Mouse (Mus musculus) splenic B cell, adult 2 months (primary cell): ENCODE measurements at regions not wholly inside any gene's neighbourhood (a gene's known extent, or its start where the extent isn't known, plus 50 kb on each side); places are given as distances from the start of the nearest gene placed in this dataset.

Experiments
- DNase-seq: peaks from one replicate; pipeline ENCODE4 v3.0.0-alpha.2; 2011; ENCODE audit warnings: low read depth, low spot score
- H3K27me3 ChIP-seq: 2 replicates; pipeline ENCODE4 v1.6.1; 2012; ENCODE audit warnings: mild to moderate bottlenecking, low read length, moderate library complexity, mixed read lengths; ENCODE audit not compliant: control insufficient read depth, poor library complexity, insufficient read depth, severe bottlenecking
- H3K36me3 ChIP-seq: 2 replicates; pipeline ENCODE4 v1.6.1; 2012; ENCODE audit warnings: mild to moderate bottlenecking, low read length, moderate library complexity, mixed read lengths; ENCODE audit not compliant: control insufficient read depth, poor library complexity, insufficient read depth, severe bottlenecking

DNA sequence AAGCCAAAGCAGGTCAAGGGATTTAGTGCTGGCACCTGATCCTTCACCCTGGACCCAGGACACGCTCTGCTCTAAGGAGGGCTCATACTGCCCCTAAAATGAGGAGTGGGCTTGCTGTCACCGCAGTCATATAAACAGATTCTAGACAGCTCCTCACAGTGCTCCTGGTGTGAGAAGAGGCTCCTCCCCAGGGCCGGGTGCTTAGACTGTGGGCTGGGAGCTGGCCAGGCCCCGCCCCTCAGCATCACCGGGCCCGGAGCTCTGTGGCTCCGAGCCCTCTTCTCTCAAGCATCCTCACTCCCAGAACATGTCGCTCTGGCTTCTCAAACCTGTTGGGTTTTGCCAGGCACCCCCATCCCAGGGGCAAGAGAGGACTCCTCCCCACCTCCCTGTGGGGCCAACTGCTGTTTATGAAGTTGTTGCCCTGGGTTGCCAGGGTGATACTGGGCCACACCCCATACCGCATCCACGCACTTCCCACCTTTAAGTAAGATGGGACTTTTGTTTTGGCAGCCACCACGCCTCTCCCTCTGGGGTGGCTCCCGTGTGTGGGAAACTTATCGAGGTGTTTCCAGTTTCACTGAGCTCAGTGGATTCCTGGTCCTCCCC lies 156.2 kb downstream of the Mn1 start:
- DNase-seq = no peak
- Histone ChIP-seq H3K27me3 (no peaks in the 10 kb centered on the region), H3K36me3 (no peaks in the 10 kb centered on the region)

DNA sequence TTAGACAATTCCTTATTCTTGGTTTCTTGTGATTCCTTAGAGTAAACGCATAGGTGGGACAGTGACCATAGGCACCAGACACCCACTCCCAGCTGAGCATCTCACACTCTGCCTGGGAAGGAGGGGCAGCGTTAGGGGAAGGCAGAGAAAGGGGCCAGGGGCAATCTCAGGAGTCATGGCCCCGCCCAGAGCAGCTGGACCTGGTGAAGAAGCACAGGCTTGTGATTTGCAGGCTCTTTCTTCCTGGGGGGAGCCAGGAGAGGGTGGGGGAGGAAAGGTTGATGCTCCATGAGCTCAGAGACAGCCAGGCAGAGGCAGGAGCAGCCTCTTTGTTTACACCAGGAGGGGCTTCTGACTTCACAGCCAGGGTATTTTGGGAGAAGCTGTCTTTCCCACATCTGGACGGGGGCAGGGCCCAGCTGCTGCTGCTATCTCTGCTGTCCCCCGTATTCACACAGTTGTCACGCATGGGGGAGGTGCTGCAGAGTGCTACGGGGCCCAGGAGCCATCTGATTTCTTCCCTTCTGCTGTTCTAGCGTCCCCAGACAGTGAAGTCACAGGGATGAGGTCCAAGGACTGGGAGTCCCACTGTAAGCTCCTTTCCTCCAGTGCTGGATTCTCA lies 157.2 kb downstream of the Mn1 start:
- Histone ChIP-seq H3K36me3 (no peaks in the 10 kb centered on the region), H3K27me3 (no peaks in the 10 kb centered on the region)
- DNase-seq = no peak

DNA sequence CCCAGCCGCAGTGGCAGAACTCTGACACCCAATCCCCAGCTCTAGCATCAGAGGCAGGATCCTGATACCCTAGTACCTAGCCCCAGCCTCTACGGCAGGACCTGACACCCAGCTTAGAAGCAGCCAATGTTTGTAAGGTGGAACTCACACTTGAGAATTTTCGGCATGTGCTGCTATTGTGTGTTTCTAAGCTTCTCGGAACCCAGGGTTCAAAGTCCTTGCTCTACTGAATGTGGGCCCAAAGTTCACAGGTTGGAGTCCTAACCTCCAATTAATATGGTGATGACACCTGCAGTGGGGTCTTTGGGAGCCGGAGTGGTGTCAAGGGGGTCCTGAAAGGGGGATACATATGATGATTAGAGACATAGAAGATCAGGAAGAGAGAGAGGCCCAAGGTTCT lies 158.2 kb downstream of the Mn1 start:
- DNase-seq = no peak
- Histone ChIP-seq H3K27me3 (no peaks in the 10 kb centered on the region), H3K36me3 (no peaks in the 10 kb centered on the region)

DNA sequence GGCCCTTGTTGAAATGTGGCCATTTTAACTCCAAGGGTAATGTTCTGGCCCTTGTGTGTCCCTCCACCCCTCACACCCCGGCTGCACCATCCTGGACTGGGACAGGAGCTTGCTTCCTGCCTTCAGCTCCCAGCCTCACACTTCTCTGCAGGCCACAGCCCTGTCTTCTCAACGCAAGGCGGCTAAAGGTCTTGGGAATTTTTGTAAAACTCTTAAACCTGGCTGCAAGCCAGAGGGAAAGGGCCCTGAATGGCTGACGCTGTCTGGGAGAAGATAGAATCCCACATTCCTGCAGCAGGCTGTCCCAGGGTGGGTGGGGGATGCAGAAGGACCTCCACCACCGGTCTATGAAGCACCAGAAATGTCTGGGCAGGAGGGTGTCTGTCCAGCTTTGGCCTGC lies 156.3 kb upstream of the Gm26897 start:
- DNase-seq = no peak
- no peaks in the 10 kb centered on the region for H3K36me3 ChIP-seq
- H3K27me3 ChIP-seq = no peaks in the 10 kb centered on the region

DNA sequence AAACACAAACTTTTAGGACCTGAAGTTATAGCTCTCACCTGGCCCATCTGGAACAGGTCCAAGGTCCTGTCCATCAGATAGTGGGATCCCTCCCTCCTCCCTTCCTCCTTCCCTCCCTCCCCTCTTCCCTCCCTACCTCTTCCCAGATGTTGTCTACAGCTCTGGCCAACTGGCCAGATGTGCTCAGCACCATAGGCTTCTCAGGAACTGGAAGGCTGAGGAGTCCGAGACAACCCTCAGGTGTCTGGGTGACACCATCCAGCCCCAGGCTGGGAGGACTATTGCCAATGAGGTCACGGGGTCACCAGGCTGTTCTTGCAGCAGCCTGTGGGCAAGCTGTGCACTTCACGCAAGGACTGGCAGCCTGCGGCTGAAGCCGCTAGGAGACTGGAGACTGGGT lies 155.6 kb upstream of the Gm26897 start:
- no peak for DNase-seq
- no peaks in the 10 kb centered on the region for H3K27me3 ChIP-seq
- H3K36me3 ChIP-seq = no peaks in the 10 kb centered on the region

DNA sequence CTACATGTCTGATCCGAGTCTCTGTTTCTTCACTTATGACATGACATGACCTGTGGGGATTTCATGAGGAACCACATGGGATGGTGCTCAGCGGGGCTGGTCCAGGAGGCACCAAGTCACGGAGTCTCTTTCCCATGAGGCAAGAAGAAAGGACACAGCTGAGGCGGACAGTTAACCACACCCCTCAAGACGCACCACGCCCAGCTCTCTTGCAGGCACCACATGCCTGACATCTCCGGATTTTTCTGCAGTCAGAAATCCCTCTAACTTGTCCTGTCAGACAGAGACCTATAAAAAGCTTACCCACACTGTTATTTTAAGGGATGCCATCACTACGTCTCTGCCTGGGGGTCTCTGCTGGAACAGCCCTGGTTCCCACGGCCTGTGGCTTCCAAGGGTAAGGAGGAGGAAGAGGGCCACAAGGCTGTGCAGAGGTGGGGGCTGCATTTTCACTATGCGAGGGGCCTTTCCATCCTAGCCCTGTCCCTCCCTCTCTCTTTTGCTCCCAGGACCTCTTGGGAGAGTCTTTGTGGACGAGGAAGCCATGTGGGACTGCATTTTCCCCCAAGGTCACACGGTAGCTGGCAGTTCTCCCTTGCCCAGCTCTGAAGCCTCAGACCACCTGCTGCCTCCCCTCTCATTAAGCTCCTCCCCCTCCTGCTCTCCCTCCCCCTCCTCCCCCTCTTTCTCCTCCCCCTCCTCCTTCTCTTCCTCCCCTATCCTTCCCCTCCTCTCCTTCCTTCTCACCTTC lies 154.6 kb upstream of the Gm26897 start:
- DNase-seq = no peak

DNA sequence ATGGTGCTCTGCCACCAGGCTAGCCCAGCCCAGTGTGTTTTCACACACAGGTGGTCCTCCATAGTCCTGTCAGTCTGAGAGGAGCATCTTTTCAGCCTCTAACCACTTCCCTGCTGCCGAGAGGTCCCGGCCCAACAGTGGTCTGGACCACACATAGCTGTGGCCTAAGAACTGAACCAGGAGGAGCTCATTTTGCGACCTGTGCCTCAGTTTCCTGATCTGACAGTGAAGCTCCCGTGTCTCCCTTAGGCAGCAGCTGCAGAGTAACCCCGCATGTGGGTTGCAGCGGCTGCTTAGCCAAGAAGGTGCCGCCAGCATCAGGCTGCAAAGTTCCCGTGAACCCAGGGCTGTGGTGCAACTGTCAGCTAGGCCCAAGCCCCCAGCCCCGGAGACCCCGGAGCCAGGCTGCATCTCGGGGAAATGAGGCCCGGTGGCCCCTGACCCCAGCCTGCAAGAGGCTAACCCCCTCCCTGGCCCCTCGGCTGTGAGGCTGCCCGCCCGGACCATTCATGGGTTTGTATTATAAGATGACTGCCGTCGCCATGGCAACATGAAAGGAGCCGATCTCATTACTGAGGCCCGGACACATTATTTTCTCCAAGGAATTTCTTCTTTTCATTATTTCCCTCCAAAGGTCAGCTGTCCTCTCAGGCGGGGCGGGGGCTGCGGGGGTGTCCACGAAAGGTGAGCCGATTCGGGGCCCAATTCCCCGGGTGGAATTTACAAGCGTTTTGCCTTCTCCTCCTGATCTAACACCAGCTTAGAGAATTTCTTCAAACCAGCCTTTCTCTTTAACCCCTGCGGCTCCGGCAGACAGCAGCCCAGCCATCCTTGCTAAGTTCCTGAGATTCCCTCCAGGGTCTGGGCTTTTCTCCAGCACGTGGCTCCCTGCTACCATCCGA lies 152.6 kb upstream of the Gm26897 start:
- Histone ChIP-seq H3K36me3 (no peaks in the 10 kb centered on the region), H3K27me3 (no peaks in the 10 kb centered on the region)
- no peak for DNase-seq

More for the DNA sequence above, 154.6 kb upstream of the Gm26897 start:
- Histone ChIP-seq H3K36me3 (no peaks in the 10 kb centered on the region), H3K27me3 (no peaks in the 10 kb centered on the region)

DNA sequence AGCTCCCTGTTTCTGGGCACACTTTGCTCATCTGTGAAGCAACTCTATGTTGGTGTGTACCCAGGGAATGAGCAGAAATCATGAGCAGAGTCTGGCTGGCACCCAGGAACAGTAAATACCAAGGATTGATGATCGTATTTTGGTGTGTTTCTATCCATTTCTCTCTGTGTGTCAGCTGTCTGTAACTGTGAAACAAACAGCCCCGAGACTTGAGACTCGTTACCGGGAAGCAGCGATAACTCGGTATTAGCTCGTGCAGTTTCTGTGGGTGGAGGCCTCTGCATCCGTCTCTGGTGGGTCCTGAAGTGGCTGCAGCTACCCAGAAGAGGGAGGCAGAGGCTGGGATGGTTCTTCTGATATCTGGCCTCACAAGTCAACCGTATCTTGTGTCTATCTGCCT lies 151.7 kb upstream of the Gm26897 start:
- Histone ChIP-seq H3K36me3 (no peaks in the 10 kb centered on the region), H3K27me3 (no peaks in the 10 kb centered on the region)
- no peak for DNase-seq

DNA sequence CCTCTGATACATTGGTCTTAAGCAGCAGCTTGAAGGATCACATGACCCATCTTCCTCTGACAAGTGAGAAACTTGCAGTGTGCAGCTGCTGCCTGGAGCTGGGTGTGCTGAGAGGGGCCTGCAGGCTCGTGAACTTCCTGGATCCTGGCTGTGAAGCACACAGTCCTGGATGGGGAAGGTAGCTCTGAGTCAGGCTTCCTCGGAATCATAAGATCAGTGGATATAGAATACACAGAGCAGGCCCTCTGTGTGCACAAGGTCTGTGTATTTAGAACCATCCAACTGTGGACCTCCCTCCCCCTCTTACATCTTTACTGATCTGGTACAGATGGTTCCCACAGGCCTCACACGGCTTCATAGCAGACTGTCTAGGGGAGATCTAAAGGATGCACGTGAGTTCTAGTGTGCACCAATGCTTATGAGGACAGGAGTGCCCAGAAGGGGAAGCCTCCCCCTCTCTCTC lies 143.1 kb upstream of the Gm26897 start:
- H3K36me3 ChIP-seq = no peaks in the 10 kb centered on the region
- no peaks in the 10 kb centered on the region; the same call in 1 of the 2 replicates for H3K27me3 ChIP-seq
- no peak for DNase-seq

DNA sequence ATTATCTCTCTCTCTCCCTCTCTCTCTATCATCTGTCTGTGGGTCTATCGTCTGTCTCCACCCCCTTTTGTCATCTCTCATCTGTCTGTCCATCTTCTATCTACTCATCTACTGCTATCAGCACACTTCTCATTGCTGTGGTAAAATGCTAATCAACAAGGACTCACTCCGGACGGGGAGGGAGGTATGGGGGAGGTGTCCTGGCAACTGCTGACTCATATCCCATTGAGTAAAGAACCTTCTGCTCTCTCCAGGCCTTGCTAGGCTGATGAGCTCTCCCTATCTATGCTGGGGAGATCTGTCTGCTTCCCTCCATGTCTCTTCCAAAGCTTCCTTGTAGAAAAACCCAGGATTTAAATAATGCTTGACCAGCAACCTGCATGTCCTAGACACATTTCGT lies 140.9 kb upstream of the Gm26897 start:
- no peaks in the 10 kb centered on the region for H3K36me3 ChIP-seq
- DNase-seq = no peak
- H3K27me3 ChIP-seq = no peaks in the 10 kb centered on the region; the same call in 1 of the 2 replicates

DNA sequence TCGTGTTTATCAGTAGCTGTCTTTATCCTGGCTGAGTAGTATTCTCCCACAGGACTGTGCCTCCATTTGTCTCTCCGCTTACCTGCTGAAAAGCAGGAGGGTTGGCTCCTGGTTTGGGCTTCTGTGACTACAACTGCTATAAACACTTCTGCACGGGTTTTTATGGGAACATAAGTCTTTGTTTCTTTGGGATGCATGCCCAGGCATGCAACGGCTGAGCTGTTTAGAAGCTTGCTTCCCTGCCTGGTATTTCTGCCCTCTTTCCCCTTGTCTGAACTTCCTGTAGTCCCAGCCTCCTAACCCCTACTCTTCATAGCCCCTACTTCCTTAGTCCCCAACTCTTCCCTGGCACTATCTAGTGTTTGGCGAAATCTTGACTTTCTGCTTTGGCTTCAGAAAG lies 139.6 kb upstream of the Gm26897 start:
- no peaks in the 10 kb centered on the region for H3K36me3 ChIP-seq
- no peak for DNase-seq
- no peaks in the 10 kb centered on the region; the same call in 1 of the 2 replicates for H3K27me3 ChIP-seq

DNA sequence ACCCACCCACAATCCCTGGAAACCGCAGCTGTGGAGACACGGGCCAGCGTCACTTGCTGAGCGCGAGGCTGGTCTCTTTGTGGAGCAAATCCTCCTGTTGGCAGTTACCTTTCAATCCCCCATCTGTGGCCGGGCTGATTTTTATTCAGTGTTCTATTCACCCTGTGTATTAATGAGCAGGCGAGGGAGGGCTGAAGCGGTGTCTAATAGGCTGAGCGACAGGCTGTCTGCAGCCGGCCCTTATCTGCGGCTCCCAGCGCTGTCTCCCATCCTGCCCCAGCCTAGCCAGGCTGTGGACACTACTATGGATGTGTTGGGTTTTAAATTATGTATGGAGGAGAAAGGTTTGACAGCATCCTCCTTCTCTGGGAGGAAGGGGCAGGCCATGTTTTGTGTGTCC lies 138.3 kb upstream of the Gm26897 start:
- no peaks in the 10 kb centered on the region; the same call in 1 of the 2 replicates for H3K27me3 ChIP-seq
- H3K36me3 ChIP-seq = no peaks in the 10 kb centered on the region
- no peak for DNase-seq

DNA sequence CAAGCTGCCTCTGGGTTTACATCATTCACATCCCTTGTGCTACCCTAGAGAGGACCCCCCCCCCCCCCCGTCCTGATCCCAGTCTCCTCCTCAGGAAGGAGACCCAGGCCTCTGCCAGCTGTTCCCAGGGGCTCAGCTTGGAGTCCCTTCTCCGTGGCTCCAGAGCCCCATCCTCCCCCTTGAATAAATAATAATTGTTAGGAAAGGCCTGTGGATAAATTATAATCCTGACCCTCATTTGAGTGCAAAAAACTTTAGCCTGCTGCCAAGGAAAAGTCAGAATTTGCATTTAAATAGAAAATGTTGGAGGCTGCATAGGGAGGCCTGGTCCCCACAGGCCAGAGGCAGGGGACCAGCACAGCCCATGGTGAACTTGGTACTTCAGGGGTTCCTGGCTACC lies 136.0 kb upstream of the Gm26897 start:
- no peaks in the 10 kb centered on the region for H3K27me3 ChIP-seq
- H3K36me3 ChIP-seq = no peaks in the 10 kb centered on the region
- no peak for DNase-seq

DNA sequence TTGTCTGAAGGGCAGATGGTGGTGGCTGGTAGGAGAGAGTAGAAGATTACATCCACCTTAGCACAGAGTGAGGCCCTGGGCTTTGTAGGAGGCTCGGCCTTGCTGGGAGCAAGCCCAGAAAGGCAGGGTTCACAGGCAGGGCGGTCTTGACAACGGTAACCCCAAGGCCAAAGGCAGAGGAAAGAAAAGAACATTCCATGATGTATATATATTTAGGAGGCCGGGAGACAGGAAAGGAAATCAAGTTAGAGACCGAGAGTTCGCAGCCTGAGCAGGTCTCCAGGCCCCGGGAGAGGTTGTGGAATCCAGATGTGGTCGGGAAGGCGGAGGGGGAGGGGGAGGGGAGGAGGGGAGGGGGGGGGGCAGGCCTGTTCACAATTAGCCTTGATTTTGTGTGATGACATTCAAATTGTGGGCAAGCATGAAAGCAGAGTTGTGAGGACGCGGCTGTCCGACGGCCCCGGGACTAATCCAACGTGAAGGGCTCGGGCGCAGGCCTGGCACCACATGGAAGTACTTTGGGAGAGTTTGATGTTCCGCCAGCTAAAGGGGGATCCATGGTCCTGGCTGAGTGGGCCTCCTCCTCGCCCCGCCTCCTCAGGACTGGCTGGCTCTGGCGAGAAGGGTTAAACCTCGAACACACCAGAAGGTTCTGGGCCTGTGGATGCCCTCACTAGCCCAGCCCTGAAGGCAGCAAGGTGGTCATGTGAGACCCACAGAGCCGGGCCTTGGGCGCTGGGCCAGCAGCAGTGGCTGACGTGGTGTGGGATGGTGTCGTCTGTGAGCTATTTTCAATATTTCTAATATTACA lies 131.8 kb upstream of the Gm26897 start:
- no peak for DNase-seq
- Histone ChIP-seq H3K36me3 (no peaks in the 10 kb centered on the region), H3K27me3 (no peaks in the 10 kb centered on the region)
